Mouse (Mus musculus): ENCODE measurements at regions not wholly inside any gene's neighbourhood (a gene's known extent, or its start where the extent isn't known, plus 50 kb on each side); places are given as distances from the start of the nearest gene placed in this dataset.

DNA sequence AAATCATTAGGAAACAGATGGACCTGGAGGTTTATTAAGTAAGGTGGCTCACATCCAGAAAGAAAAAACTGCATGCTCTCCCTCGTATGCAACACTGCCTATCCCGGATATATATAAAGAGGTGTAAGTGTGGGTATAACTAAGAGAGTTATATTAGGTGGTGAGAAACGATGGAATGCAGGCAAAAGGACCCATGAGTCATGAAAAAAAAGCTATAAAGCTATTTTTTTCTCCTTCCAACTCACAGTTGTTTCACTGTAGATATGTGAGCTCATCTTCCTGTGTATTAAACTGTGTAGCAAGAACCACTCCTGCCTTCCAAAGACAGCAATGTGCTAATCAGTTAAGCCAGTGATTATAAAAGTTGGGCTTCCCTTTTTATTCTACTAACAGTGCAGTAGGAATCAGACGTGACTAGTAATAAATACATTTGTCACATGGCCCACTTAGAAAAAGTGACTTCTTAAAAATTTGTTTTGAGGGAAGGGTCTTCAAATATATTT lies 51.4 kb upstream of the Bdh1 start:
- in situ Hi-C loops (cut with MboI; ENCODE audit: low sequenced_read_pairs) = loop anchor here (25.0 kb wide), 1 partner anchor 783 kb away; the partner anchor contains the start of genes Fam43a and Lsg1

DNA sequence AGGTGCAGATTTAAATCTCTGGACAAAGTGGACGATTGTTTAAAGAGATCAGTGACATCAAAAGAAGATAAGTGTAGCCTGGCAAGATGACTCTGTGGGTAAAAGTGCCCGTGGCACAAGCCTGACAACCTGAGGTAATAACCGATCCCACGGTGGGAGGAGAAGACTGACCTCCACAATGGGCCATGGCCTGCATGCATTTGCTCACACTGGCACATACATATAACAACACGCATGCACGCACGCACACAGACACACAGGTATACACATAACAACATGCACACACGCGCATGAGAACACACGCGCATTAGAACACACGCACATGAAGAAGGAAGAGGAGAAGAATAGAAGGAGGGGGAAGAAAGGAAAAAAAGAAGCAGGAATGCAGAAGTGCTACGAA lies 52.2 kb upstream of the Bdh1 start:
- in situ Hi-C loops (cut with MboI; ENCODE audit: low sequenced_read_pairs) = loop anchor here (25.0 kb wide), 1 partner anchor 783 kb away; the partner anchor contains the start of genes Fam43a and Lsg1

DNA sequence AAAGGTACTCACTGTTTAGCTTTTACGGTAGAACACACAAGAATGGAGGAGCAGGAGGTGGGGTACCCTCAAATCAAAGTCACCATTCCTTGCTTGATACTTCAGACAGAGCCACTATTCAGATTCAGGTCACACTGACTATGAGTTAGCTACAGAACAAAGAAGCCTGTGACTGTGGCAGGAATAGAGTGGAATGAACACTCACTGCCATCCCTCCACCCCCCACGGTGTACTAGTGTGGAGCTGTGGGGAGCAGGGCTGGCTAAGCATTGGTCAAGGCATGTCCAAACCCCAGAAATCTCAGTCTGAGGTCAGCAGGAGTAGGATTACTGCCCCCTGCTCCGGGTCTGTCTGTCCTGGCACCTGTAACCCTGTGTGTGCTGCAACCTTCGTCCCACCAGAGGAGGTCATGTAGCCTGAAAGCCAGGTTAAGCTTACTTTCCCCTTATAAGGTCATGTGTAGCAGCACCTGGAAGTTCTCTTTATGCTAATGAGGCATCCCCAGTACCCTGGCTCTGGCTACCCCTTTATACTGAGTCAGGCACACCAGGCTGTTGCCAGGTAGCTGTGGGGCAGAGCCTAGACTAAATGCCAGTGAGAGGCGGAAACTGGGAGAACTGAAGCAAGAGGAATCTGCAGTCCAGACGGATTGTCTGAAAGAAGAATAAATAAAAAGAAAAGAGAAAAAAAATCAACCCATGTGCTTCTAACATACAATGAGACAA lies 53.1 kb upstream of the Apod start:
- in situ Hi-C loops (cut with MboI; ENCODE audit: low sequenced_read_pairs) = loop anchor here (25.0 kb wide), 1 partner anchor 780 kb away; the partner anchor contains the start of genes Fam43a and Lsg1

DNA sequence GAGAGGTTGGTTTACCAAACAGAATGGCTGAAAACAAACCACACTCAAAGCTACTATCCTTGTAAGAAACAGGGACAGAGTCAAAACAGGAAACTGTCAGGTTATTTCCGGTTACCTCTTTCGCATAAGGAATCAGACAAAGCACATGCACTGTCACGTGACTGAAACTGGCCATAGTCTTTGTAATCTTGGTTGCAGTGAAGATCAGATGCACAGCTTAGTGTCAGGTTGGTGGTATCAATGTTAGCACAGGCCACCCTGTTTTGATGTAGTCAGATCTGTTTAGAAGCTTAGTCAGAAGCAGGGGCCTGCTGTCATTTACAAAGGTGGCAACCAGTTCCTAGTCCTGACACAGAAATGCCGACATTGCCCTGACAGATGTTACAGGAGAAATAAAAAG lies 51.4 kb upstream of the Apod start:
- in situ Hi-C loops (cut with MboI; ENCODE audit: low sequenced_read_pairs) = loop anchor here (25.0 kb wide), 1 partner anchor 779 kb away; the partner anchor contains the start of genes Fam43a and Lsg1

DNA sequence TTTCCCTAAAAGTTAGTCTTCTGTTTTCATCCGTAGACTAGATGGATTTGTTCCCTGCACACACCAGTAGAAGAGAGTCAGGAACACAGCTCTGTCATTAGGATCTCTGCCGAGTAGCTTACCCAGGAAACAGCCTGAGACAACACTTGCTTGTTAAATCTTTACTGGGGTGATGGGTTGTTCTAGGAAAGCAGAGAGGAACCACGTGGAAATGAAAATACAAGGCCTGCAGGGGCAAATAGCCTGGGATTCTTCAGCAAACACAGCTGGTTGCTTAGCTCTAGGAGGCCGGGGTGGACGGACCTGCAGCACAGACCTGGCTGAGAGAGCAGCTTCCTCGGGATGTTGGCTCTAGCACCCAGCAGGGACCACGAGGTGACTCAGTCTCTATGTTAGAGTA lies 49.9 kb upstream of the Apod start:
- in situ Hi-C loops (cut with MboI; ENCODE audit: low sequenced_read_pairs) = loop anchor here (25.0 kb wide), 1 partner anchor 777 kb away; the partner anchor contains the start of genes Fam43a and Lsg1

All from CH12F3 (cell line).